Mouse (Mus musculus): ENCODE measurements around the gene Tanc1. TPM values are rescaled to one million over a fixed set of nuclear protein-coding genes. Genes with fewer than 3 reads are reported as not detected.

The Tanc1 gene
- total RNA-seq, 2 experiments from 2014 or later: 0.45 to 0.84 TPM

DNA sequence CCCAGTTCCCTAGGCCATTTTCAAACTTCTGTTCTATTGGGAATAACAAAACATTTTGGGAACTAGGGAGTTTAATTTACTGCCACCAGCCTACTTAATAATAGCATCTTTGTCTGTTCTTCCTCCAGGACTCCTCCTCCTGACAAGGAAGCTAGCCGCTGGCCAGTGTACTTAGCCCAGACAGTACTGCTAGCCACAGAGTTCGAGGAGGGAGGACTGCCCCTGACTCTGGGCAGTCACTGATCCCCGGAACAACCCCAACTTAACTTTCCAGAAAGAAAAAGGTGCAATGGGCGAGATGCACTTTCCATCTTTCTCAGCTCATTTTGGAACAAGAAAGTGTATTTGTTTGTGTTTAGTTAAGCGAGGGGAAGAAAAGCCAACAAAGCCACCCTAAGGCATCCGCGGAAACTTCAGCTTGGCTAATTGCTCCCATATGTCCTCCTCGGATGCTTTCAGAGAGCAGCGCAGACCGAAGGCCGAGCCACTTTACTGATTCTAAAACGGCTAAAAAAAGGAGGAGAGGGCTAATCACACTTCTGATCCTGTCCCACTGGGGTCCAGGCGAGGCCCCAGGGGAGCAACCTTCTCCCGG, 529 bp upstream of the Tanc1 start:
- ATAC-seq (replicated peaks; ENCODE audit: low FRiP score, poor library complexity, severe bottlenecking): no peak

DNA sequence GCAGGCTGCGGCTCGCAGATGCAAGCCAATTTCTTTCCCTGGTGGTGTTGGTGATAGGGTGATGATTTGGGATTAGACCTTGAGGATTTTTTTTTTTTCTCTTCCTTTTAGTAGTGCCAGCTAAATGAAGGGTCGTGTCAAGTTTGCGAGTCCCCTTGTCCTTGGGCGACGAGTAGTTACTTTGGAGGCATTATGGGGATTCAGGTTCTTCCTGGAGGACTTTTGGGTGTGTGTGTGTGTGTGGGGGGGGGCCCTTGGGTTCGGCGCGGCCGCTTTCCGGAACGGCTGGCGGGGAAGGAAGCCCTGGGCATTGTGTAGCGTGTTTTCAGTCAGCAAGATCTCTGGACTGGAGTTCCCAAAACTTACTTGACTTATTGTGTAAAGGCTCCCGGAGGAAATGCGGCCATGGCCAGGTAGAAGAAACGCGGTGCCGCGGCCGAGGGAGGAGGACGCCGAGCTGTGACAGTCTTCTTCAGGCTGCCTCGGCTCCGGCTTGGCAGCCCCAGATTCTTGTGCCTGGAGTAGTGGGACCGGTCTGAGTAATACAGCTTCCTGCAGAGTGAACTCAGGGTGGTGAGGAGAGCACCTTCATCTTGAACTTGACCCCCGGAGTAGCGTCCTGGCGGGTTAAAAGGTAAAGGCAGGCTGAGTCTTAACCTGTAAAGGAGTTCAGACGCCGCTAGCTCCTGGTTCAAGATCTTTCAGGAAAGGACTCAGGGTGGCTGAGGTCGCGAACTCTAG, 1.1 kb downstream of the Tanc1 start:
- ATAC-seq (replicated peaks; ENCODE audit: low FRiP score, poor library complexity, severe bottlenecking): no peak

- ATAC-seq (replicated peaks; ENCODE audit: low FRiP score, poor library complexity, severe bottlenecking): no peak
Observed at GRCm38 (mm10) chr2:59613474-59614019, 1.7 kb downstream of the Tanc1 start.

- no peak for ATAC-seq (replicated peaks; ENCODE audit: low FRiP score, poor library complexity, severe bottlenecking)
Observed at GRCm38 (mm10) chr2:59616890-59617289, 5.0 kb downstream of the Tanc1 start.

DNA sequence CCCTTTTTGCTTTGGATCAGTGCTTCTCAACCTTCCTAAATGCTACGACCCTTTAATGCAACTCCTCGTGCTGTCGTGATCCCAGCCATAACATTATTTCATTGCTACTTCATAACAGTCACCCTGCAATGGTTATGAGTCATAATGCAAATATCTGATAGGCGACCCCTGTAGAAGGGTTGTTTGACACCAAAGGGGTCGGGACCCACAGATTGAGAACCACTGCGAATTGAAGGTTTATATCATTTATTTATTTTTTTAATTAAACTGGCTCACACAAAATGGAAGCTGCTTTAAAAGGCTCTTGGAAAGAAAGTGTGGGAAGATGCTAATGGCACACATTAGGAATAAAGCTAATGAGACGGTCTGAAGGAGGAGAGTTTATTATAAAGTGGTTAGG, 7.2 kb downstream of the Tanc1 start:
- ATAC-seq (replicated peaks; ENCODE audit: low FRiP score, poor library complexity, severe bottlenecking): no peak

DNA sequence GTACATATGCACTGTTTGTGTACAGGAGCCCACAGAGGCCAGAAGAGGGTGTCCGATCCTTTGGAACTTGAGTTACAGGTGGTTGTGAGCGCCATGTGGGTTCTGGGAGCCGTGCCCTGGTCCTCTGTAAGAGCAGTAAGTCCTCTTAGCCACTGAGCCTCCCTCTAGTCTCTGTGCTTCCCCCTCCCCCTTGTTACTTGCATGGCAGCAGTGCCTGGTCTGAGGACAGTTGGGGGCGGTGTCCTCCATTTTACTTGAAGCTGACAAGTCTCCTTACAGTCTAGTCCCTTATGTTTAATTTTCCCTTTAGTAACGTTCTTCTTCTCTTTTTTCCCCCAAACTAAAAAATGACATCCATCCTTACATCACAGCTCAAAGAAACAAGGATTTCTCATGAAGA, 8.8 kb downstream of the Tanc1 start:
- ATAC-seq (replicated peaks; ENCODE audit: low FRiP score, poor library complexity, severe bottlenecking): no peak

DNA sequence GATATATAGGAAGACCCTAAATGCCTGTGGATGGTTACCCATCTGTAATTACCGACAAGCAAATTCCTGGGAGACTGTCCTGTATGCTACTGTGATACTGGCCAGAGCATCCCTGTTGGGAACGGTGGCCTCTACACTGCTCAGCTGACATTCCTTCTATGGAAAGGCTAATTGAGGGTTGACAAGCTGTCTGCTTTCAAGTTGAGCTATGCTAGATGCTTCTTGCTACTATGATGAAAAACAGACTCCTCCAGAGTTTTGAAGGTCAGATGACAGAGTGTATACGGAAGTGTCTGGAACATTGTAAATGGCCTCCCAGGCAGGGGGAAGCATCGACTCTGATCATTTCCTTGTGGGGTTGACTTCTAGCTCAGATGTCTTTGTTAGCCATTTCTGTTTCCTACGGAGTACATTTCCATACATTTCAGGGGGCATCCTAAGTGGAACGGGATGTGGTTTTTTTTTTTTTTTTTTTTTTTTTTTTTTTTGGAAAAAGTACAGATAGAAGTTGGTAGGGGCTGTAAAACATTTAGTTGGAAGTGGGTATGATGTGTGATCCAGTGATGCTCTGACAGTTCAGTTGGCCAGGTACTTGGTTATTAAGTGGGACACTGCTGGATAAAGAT, 10.8 kb downstream of the Tanc1 start:
- no peak for ATAC-seq (replicated peaks; ENCODE audit: low FRiP score, poor library complexity, severe bottlenecking)

DNA sequence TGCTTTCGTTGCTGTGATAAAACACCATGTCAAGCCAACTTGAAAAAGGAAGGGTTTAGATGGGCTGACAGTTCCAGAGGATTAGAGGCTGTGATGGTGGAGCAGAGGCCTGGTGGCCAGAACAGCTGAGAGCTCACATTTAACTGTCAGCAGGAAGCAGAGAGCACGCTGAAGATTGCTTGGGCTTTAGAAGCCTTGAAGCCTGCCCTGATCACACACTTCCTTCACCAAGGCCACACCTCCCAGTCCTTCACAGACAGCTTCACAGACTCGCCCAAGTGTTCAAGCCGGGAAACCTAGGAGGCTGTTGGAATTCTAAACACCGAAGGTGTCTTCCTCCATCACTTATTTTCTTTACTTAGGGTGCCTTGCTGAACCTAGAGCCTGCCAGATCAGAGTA, 12.0 kb downstream of the Tanc1 start:
- no peak for ATAC-seq (replicated peaks; ENCODE audit: low FRiP score, poor library complexity, severe bottlenecking)

- ATAC-seq (replicated peaks; ENCODE audit: low FRiP score, poor library complexity, severe bottlenecking): no peak
Observed at GRCm38 (mm10) chr2:59625416-59625815, 13.6 kb downstream of the Tanc1 start.

- no peak for ATAC-seq (replicated peaks; ENCODE audit: low FRiP score, poor library complexity, severe bottlenecking)
Observed at GRCm38 (mm10) chr2:59625927-59626326, 14.1 kb downstream of the Tanc1 start.

GRCm38 (mm10) chr2:59626422-59626821, 14.6 kb downstream of the Tanc1 start:
- no peak for ATAC-seq (replicated peaks; ENCODE audit: low FRiP score, poor library complexity, severe bottlenecking)

DNA sequence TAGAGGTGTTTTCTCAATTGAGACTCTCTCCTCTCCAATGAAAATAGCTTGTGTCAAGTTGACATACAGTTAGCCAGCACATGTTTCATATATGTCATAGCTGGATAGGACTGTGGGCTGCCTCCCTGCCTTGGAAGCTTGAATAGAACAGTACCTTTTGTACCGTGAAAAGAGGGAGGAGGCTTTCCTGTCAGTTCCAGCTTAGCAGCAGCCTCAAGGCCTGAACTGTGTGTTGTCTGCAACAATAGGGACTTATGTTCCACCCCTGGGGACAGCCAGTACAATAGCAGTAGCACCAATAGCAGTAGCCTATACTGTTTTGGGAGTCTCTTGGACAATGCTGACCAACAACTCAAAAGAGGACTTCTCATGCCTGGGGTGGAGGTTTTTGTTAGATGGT, 15.7 kb downstream of the Tanc1 start:
- no peak for ATAC-seq (replicated peaks; ENCODE audit: low FRiP score, poor library complexity, severe bottlenecking)

DNA sequence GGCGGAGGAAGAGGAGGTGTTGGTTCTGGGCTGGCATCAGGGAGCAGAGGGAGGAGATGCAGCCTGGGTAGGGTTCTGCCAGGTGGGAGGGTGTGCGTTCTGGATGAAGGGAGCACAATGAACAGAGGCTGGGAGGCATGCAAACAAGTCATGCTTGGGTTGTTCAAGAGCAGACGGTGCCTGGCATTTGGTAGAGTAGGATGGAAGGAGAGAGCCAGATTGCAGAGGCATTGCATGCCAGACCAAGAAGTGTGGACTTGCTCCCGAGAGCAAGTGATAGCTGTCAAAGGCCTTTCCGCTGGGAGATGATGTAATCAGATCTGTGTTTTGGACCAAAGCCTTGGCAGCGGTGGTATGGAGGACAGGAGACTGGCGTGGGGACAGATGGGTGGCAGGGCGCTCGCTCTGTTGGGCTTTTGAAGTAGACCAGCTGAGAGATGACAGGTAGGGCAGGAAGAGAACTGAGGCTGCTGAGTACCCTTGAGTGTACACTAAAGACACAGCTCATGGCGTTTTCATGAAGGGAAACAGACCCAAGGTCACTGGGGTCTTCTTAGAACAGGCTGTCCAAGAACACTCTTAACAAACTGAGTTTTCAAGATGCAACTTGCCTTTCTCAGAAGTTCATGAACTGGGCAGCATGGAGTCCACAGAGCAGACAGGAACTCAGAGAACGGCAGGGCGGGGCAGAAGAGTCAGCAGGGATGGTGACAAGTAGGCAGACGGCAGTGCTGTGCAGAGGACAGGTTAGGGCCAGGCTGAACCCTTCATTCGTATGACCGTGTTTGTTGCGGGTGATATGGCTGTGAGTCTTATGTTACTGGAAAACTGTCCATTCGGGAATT, 16.4 kb downstream of the Tanc1 start:
- ATAC-seq (replicated peaks; ENCODE audit: low FRiP score, poor library complexity, severe bottlenecking): no peak

GRCm38 (mm10) chr2:59629829-59630228, 18.0 kb downstream of the Tanc1 start:
- ATAC-seq (replicated peaks; ENCODE audit: low FRiP score, poor library complexity, severe bottlenecking): no peak

DNA sequence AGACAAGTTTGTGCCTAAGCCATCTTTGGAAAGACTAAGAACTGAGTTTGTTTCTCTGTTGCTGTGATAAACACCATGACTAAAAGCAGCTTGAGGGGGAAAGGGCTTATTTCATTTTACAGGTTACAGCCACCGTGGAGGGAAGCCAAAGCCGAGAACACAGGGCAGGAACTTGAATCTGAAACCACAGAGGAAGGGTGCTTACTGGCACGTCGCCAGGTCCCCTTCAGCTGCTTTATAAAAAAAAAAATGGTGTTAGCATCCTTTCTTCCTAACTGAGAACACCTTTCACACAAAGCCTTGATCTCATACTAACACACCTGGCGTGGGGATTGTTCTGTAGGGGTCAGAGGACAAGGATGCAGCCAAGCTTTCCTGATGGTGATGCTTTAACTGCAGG, 19.6 kb downstream of the Tanc1 start:
- no peak for ATAC-seq (replicated peaks; ENCODE audit: low FRiP score, poor library complexity, severe bottlenecking)

DNA sequence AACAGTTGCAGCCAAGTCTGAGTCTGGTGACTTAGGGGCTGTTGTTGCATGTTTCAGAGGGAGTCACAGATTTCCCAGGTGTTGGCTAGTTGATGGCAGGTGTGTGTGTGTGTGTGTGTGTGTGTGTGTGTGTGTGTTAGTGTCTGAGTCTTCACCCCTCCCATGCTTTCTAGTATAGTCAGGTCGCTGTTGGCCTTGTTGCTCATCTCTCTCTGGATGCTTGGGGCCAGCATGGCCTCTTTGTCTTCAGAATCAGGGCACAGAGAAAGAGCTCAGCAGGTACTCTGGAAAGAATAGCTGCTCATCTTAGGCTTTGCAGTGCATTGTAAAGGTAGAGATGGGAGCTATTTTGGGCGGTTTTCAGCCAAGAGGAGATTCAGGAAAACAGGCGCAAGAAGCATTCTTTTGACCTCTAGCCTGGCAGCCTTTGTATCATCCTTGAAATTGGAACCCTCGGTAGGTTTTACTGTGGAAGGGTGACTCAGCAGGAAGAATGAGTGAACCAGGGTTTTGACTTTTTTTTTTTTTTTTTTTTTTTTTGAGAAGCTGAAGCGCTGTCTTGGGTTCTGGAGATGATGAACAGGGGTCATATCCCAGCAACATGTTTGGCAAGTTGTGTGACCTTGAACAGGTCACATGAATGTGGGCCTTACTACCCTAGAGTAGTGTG, 22.1 kb downstream of the Tanc1 start:
- no peak for ATAC-seq (replicated peaks; ENCODE audit: low FRiP score, poor library complexity, severe bottlenecking)

- no peak for ATAC-seq (replicated peaks; ENCODE audit: low FRiP score, poor library complexity, severe bottlenecking)
Observed at GRCm38 (mm10) chr2:59637040-59637785, 25.4 kb downstream of the Tanc1 start.

DNA sequence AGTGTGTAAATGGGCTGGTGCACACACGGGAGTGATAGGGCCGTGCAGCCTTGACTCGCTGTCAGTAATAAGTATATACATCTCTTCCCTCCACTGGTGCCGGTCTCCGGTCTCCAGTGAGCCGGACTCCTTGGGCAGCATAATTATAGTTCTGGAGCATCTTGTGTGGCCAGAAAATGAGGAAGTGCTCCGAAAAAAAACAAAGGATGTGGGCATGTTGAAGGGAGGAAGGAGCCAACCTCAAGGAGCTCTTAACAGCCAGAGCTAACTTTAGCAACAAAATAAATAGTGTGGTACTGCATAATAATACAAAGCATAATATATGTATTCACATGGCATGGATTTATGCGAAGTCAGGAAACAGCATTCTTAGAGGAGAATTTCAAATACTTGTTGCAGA, 30.9 kb downstream of the Tanc1 start:
- no peak for ATAC-seq (replicated peaks; ENCODE audit: low FRiP score, poor library complexity, severe bottlenecking)

GRCm38 (mm10) chr2:59644816-59645215, 33.0 kb downstream of the Tanc1 start:
- no peak for ATAC-seq (replicated peaks; ENCODE audit: low FRiP score, poor library complexity, severe bottlenecking)
